Mouse (Mus musculus) layer of hippocampus, adult 9-10 months (tissue): ENCODE data around the gene Tmem266.

Source experiments
- DNase-seq: peaks from one replicate; pipeline ENCODE4 v3.0.0; 2022; ENCODE audit warnings: low spot score

Tmem266 gene

DNA sequence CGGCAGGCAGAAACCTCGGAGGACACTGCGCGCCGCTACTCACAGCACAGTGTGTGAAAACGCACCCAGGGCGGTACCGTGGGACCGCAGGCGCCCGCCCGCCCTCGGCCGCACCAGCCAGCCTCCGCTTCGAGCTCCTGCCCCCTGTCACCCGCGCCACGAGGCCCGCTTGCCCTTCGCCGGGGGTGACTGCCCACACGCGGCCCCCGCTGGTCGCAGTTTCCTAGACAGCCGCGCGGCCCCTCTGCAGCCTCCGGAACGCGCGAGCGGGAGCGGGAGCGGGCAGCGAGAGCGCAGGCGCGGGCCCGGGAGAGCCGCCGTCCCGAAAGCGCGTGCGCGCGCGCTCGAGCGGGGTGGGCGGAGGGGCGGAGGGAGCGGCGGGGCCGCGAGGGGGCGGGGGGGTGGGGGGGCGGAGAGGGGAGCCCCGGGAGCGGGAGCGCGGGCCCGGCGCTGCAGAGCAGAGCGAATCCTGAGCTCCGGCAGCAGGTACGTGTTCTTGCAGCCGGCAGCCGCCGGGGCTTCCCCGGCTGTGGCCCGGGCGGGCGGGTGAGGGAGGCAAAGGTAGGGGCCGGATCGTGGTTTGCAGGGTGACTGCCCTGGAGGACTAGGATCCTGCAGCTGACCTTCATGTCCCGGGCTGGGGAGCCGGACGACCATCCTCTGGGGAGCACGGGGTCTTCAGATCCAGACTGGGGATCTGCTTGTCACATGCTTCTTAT lies at the start of gene Tmem266, which contains the start of gene Nrg4:
Gene Tmem266, plus strand, starts transcription at position 399 of the 719 bp plus-strand sequence.
Gene Nrg4, minus strand, starts transcription at position 330 of the 719 bp plus-strand sequence.
- no peak for DNase-seq

DNA sequence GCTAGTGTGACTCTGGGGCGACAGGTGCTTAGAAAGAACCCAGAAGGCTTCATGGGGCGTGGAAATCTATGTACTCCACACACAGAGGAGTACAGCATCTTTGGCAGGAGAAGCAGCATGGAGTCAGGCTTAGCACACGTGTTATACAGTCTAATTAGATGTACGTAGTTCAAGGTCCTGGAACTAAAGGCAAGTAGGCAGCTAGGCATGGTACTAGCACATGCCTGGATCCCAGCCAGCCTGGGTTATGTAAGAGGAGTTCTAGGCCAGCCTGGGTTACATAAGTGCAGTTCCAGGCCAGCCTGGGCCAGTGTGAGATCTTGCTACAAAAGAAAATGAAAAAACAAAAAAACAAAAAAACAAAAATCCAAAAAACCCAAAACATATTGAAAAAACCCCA lies 49.2 kb upstream of the Tmem266 start:
- DNase-seq: no peak

DNA sequence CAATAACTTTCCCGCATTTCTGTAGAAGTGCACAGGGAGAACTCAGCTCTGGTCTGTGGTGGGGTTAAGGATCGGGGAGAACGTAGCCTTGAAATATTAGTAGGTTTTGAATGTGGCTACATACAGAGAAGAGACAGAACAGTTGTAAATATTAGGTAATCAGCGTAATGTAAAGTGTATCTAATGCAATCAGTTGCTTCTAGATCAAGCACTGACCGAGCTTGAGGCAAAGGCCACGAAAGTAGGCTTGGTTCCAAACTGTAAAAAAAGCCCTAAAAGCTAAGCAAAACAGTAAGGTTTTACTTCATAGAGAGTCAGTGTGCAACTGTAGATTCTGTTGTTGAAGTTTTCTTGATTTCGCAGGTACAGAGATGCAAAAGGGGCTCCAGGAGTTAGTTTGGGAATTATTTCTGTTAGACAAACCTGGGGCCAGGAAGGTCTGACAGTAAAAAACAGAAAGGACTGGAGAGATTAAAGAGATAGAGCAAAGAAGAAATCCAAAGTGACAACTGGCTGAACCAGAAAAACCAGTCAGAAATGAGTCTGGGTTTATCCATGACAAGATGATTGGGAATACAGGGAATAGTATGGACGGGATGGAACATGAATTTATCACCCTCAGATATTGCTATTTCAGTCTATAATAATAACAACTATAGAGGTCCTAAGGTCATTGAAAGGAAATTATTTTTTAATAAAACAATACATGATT lies 47.4 kb upstream of the Tmem266 start:
- no peak for DNase-seq

DNA sequence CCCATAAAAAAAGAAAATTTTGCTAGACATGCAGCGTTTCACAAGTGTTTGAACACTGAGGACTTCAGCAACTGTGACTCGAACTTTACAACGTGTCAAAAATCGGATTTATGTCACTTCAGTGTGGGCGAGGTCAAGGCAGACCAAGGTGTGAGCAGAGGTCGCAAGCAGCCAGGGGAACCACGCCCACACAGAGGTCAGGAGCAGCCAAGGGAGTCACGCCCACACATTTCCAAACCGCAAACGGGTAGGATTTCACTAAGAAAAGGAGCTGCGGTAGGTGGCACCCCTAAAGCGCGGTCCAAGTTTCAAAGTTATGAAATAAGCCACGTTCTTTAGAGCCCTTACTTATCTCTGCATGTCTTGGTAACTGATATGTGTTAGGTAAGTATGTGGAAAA lies 43.2 kb upstream of the Tmem266 start:
- DNase-seq: no peak

DNA sequence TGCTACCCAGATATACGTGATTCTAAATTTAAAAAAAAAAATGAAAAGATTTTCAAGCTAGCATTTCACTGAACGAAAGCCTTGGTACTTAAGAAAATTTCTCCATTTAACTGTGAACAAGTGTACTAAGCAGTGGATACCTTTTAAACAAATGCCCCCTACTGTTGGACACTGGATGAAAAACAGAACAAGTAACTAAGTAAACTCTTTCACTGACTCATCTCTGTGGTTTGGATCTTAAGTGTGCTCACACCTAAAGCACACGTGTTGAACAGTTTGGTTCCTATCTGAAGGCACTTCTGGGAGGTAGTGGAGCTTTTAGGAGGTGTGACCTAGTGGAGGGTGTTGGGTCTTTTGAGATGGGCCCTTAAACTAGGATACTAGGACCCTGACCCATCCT lies 41.5 kb upstream of the Tmem266 start:
- no peak for DNase-seq

DNA sequence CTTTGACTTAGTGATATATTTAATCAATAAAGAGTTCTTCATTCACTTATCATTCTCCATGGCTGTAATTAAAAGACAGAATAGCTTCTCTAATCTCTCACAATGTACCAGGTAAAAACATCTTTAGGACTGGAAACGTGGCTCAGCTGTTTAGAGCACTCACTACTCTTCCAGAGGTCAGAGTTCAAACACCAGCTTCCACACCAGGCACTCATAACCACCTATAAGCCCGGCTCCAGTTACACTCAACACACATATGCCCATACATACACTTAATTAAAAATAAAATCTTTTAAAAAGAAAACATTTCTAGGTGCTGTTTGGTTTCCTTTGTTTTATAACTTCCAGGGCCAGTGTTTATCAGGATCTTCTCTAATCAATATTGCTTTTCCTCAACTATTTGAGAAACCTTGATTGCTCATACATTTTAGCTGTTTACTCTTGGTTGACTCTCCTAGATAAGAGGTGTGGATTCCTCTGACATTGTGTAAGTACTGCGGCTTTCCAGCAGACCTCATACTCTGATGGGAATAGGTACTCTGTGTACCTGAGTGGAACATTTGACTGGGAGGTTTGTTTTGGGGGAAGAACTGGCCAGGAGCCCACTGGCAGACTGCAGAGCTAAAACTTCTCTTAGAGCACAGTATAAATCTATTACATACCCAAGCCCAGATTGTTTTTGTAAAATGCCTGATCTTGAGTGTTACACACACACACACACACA lies 37.1 kb upstream of the Tmem266 start:
- no peak for DNase-seq

DNA sequence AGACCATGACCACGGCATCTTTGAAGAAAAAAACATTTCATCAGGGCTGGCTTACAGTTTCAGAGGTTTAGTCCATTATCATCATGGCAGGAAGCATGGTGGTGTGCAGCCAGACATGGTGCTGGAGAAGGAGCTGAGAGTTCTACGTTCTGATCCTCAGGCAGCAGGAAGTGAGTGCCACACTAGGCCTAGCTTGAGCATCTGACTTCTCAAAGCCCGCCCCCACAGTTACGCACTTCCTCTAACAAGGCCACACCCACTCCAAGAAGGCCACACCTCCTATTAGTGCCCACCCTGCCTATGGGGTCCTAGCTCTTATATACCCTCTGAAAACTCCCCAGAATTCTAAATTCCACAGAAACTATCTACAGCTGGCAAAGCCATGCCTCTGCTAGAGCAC lies 34.7 kb upstream of the Tmem266 start:
- DNase-seq: no peak

DNA sequence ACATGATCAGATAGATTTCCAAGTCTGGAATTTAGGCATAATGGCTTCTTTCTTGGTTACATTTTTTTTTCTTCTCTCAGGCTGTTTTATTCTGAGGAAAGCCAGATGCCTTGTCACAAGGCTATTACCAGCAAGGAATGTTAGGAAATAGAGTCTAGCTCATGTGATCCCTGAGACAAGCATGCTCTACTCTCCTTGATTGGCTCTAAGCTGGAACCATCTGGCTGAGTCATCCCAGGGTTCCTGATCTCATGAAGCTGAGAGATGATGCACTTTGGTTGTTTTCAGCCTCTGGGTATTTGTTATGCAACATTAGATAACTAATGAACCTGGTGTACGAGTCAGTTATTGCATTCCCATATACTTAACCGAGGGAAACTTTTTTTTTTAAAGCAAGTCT lies 30.5 kb upstream of the Tmem266 start:
- DNase-seq: no peak

DNA sequence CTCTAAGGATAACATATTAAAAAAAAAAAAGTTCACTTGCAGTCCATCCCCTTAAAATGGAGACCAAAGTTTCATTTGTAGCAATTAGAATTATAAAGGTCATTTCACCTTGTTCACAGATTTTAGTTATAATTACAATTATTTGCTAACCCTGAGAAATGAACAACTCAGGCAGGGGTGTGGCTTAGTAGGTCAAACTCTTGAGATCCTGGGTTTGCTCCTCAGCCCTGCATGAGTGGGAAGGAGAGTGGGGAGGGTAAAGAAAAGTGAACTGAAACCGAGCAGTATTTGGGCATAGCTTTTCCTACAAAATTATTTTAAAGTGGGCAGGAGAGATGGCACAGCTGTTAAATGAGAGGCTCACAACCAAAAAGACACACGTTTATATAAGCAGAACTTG lies 19.6 kb upstream of the Tmem266 start:
- no peak for DNase-seq

DNA sequence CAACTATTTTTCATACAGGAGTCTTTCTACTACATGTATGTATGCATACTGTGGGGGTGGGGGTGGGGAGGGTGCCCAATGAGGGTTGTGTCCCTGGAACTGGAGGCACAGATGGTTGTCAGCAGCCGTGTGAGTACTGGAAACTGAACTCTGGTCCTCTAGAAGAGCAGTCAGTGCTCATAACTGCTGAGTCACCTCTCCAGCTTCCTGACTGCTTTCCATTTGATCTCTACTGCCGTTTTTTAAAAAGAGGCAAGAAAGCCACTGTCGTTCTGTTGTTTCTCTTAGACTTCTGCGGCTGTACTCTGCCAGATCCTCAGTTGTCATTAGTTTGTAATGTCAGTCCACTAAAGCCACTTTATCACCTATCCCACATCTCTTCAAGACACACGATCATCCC lies 19.2 kb upstream of the Tmem266 start:
- no peak for DNase-seq

DNA sequence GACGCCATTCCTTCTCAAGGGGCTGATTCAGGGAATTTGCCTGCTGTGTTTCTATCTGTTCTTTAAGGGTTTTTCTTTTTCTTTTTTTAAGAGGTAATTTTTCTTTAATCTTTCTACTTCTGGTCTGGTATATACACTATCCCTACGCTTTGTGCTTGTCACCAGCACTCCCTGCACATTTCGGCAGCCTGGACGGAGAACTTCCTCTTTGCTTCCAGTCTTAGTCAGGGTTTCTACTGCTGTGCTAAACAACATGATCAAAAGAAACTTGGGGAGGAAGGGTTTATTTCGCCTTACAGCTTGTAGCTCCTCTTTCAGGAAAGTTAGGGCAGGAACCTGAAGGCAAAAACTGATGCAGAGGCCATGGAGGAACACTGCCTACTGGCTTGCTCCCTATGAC lies 18.3 kb upstream of the Tmem266 start:
- DNase-seq: no peak

DNA sequence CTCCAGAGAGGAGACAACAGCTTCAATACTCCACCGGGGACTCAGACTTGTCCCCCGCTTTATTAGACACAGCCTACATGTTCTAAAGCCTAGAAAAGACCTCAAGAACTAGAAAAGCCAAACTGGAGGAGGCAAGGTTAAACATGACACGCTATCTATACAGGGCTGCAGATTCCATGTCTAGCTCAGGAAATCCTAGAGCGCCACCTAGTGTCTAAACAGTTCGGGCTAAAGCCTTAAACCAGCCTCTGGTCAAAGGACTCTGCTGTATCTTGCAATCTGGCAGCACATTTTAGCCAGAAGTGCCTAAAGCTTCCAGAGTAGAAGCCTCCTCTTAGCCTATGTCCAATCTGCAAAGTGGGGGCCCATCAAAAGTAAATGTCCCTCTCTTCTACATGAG lies 15.2 kb upstream of the Tmem266 start:
- peak; percentile 81 for DNase-seq

DNA sequence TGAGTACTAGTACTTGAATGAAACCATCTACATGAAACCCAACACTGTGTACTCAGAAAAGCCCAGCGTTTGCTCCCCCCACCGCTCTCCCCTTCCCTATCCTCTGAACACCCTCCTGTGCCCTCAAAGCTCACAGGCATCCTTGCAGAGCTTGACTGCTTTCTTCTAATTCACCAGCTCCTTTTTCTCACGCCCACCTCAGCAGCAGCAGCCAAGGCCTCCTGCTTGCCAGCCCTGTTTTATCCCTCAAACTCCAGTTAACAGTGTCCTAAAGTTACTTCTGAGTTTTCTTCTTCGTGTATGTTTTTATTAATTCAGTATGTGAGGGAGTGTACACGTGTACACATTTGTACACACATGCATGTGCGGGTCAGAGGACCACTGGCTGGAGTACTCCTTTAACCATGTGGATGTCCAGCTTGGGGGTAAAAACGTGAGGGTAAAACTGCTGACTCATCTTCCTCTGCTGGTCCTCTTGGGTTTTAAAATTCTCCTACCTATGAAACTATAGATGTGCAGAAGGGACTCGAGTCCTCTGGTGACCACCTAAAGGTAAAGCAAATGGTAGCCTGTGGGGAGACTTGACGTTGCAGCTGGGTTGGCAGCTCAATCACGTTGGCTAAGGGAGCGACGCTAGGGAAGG lies 13.0 kb upstream of the Tmem266 start:
- DNase-seq: no peak

DNA sequence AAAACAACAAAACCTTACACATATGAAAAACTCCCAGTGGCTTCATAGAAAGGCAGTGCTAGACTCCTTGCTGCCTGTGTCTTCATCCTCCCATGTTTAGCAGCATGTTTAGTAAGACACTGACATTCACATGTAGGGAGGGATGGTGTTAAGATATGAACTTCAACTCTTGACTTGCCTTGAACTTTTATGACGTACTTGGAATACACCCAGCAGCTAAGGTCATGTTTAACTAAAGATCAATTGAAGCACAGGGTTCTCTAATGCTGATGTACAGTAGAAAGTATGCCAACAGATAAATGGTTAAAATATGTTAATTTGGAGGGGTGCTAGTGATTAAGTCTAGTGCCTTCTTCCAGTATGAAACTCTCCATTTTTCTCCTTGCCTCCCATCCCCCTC lies 4.1 kb upstream of the Tmem266 start:
- DNase-seq: no peak

DNA sequence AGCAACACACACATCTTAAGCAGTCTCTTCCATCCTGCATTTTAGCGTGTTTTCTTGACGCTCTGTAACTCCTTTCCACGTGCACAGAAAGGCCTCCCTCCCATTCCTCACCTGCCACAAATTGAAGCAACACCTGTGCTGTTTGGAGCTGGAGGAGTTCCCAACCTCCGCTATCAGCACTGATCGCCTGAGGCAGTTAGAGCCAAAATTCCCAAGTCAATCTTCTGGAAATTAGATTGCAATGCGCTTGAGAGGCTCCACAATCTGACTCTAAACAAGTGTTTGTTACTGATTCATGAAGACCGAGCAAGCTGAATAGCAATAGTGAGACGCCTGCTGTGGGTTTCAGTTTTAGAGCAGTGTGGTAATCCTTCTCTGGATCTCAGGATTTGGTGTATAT lies 2.6 kb upstream of the Tmem266 start:
- DNase-seq: no peak

DNA sequence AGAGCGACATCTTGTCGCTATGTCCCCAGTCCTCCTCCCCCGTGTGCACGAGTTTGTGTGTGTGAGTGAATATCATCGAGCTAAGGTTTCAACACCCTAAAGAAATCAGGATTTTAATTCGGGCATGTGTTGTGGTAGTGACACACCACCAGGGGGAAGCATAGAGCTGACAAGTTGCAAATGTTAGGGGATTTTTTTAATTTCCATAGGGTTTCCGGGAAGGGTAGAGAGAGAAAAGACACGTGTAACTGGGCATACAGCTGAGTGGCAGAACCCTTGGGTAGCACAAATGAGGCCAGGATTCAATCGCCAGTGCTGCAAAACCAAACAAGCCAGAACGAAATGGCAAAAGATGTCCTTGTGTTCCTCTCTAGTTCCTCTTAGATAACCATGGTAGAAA lies 2.2 kb upstream of the Tmem266 start:
- DNase-seq: no peak

DNA sequence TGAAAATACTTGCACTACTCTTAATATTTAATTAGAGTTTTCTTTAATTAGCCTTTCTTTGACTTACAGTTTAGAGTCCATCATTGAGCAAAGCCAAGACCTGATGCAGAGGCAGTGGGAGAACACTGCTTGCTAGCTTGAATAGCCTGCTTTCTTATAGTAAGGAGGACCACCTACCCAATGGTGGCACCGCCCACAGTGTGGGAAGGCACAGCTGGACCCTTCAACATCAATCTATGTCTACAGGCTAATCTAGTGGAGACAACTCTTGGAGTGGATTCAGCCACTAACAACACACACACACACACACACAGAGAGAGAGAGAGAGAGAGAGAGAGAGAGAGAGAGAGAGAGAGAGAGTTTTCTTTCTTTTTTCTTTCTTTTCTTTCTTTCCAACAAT lies 1.7 kb upstream of the Tmem266 start:
- DNase-seq: no peak

DNA sequence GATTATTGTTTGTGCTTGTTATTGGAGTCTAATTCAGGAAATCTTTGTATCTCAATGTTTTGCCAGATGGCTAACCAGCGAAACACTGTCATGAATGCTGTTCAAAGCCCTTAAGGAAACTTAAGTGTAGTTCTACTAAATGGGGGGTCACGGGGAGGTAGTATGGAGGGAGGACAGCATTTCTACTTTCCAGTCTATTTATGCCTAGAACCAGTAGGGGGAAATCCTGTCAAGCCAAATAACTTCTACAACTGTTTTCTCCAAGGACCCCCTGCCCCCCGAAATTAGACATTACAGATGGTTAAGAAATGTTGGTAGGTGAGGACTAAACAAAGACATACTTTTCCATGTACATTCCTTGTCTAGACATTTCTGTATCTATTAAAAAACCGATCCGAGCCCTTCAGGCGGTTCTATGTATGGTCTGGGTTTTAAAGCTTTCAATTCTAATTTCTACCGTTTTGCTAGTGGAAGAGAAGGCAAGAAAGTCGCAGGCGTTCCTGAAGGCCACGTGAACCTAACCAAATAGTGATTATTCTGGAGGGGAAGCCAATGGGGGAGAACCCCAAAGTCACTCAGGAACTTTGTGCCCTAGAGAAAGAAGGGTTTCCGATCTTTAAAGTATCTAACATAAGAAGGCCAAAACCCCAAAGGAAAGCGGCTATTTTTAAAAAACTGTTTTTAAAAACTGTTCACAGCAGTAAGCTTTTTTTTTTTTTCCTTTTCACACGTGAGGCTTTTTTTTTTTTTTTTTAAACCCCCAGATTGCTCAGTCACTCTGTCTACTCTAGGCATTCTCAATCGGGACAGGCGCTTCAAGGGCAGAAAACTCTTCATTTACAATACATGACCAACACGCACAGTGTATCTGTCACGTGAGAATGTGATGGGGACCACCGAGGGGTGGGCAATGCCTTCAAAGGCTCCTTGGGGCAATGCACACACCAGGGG lies 874 bp upstream of the Tmem266 start:
- DNase-seq: no peak

DNA sequence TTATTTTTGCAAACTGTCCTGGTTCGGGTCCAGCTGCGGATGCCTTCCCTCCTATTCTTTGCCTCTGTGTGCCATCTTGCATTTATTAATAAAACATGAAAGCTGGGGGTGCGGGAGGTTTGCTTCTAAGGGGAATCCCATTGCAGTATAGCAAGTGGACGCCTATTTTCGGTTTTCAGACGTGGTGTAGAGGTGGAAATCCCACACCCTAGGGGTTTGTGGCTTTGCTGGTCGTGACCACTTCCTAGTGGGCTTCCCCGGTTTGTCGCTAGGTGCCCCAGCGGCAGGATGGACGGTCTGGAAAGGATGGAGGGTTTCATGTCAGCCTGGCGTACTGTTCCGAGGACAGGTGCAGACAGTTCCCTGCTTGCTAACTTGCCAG lies 512 bp downstream of the Tmem266 start:
- no peak for DNase-seq

DNA sequence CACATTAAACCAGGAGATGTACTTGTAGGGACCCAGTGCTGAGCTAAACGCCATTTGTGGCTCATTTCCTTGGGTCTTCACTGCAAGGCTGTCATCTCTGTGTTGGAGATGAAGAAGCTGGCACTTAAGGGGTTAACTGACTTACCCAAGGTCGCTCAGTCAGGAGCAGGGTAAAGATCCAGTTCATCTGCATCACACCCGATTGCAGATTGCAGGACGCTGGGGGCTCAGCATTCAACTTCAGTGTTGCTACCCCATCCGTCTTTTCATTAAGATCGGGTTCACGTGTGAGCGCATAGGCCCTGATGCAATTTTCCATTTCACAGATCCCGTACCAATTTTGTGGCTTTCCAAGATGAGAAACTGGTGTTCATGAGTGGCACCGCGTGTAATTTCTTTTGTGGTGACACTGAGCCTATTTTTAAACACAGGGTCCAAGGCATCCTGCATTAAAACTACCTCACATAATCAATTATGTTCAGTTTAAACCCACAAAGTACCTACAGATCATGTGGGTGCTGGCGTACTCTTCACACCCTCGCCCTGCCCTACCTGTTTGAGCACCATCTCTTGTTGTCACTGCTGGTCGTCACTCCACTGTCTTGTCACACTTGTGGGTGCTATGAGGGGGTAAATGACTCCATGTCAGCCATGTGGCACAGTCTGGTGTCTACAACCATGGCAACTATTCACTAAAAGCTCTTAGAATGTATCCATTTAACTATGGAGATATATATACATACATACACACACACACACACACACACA lies 1.6 kb downstream of the Tmem266 start:
- no peak for DNase-seq

DNA sequence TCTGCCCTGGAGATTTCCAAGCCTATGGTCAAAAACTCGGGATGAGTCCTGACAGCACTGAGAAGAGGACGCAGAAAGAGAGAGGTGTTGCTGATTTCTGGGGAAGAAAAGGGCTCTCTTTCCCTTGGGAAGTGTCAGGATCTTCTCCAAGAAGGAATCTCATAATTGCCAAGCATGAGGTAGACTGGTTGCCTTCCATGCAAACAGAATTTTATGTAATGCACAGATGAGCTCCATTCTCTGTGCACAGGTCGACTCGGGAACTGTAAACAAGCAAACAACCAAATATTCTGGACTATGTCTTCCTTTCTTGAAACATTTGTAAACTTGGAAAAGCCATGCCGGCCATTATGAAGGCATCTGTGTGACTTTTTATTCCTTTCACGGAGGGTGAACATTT lies 2.7 kb downstream of the Tmem266 start:
- DNase-seq: no peak
